Mouse (Mus musculus): ENCODE measurements around the gene Ank.

DNA sequence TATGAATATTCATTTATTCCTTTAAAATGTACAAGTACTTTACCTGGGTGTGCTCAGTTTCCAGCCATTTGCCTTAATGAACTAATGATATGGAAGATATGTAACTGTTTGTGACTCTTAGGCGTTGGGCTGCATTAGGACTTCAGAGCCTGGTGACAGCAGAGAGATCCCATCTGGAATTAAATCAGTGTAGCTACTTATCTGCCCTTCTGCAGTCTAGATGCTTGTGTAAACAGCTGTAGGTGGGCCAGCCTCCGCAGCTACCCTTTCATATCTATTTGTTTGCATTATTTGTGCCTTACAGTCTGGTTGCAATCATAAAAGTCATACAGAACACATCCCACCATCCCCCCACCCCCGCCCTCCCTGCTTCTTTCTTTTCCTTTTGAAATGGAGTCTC lies 16.7 kb downstream of the Ank start:
- no peak for TF ChIP-seq CTCF (IDR thresholded peaks at IDR 0.05; ENCODE audit: low read depth)
- TF ChIP-seq EP300 (optimal IDR thresholded peaks at IDR 0.05): no peak
